Mouse (Mus musculus) MEL (cell line): ENCODE measurements around the gene Swsap1.

ENCODE experiments used
- GABPA ChIP-seq: IDR thresholded peaks from 2 replicates; pipeline ENCODE4 v1.6.1; 2012; ENCODE audit warnings: low read depth, mild to moderate bottlenecking, inconsistent platforms, low read length, improper control_type of control experiment, moderate library complexity
- GATA1 ChIP-seq: IDR thresholded peaks from 2 replicates; pipeline ENCODE4 v1.6.1; 2011; ENCODE audit warnings: low read depth, low read length, improper control_type of control experiment
- POLR2A ChIP-seq, 2 experiments: IDR thresholded peaks; 2 replicates each; pipeline ENCODE4 v1.6.1; 2011 to 2012; ENCODE audit warnings: low read length in 2 of 2, mild to moderate bottlenecking in 2 of 2, control low read depth in 1 of 2, improper control_type of control experiment in 1 of 2, low read depth in 1 of 2, moderate library complexity in 1 of 2; ENCODE audit not compliant: control insufficient read depth in 1 of 2, insufficient read depth in 1 of 2, poor library complexity in 1 of 2
- ZKSCAN1 ChIP-seq: IDR thresholded peaks from 2 replicates; pipeline ENCODE4 v1.6.1; 2012; ENCODE audit warnings: low read depth, mild to moderate bottlenecking, inconsistent platforms, low read length, improper control_type of control experiment, moderate library complexity

DNA sequence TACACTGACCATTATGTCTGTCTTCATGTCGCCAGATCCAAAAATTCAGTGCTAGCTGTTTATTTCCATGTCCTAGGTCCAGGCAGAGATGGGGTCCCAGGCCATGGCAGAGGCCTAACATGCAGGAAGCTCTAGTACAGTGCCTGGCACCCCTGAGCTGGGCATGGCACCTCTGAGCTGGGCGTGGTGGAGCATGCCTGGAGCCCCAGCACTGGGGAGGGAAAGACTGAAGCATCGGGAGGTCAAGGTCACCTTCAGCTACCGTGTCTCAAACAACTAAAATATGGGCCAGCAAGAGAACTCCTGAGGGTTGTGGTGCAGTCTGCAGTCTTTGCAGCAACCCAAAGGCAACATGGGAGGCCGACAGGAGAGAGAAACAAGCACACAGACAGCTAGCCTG, 2.8 kb downstream of the Swsap1 start:
- TF ChIP-seq ZKSCAN1, result no peak
- TF ChIP-seq POLR2A (IDR thresholded peaks at IDR 0.05; ENCODE audit: control insufficient read depth in 1 of 2, insufficient read depth in 1 of 2, low read depth in 1 of 2, low read length in 2 of 2, poor library complexity in 1 of 2), result no peak
- TF ChIP-seq GABPA, result no peak
- no peak for TF ChIP-seq GATA1
